Mouse (Mus musculus): ENCODE measurements around the gene Zmat5. TPM values are rescaled to one million over a fixed set of nuclear protein-coding genes. Genes with fewer than 3 reads are reported as not detected.

Zmat5 gene
- polyA plus RNA-seq, 1 experiment from 2014 or later, result 76.5 TPM

- Histone ChIP-seq H3K36me3 (ENCODE audit: control insufficient read depth, insufficient read depth, low read length) (no peaks in the 10 kb centered on the region), H3K4me3 (ENCODE audit: low read length) (no peak overlapping the region), H3K4me1 (replicated peaks; ENCODE audit: control insufficient read depth, insufficient read depth, low read length) (no peaks in the 10 kb centered on the region), H3K4me2 (ENCODE audit: low read depth, low read length) (no peak overlapping the region), H3K27me3 (ENCODE audit: control insufficient read depth, insufficient read depth, low read depth, low read length) (no peaks in the 10 kb centered on the region), H3K9me3 (ENCODE audit: control insufficient read depth, low read length) (no peaks in the 10 kb centered on the region), H3K27ac (ENCODE audit: low read length) (no peak overlapping the region), H3K9ac (ENCODE audit: low read length) (no peak overlapping the region)
- WGBS, result 79% methylated on average over 4 of the region's 4 CpGs
- ATAC-seq (ENCODE audit: low read depth), result no peak
Measured at GRCm38 (mm10) chr11:4768399-4768798, 63.9 kb downstream of the Zmat5 start.

- Histone ChIP-seq H3K27me3 (ENCODE audit: control insufficient read depth, insufficient read depth, low read depth, low read length) (no peaks in the 10 kb centered on the region), H3K4me3 (ENCODE audit: low read length) (no peak overlapping the region), H3K4me1 (replicated peaks; ENCODE audit: control insufficient read depth, insufficient read depth, low read length) (no peaks in the 10 kb centered on the region), H3K36me3 (ENCODE audit: control insufficient read depth, insufficient read depth, low read length) (no peaks in the 10 kb centered on the region), H3K9ac (ENCODE audit: low read length) (no peak overlapping the region), H3K9me3 (ENCODE audit: control insufficient read depth, low read length) (no peaks in the 10 kb centered on the region), H3K27ac (ENCODE audit: low read length) (no peak overlapping the region), H3K4me2 (ENCODE audit: low read depth, low read length) (no peak overlapping the region)
- 67% methylated on average over 7 of the region's 7 CpGs for WGBS
- no peak for ATAC-seq (ENCODE audit: low read depth)
Measured at GRCm38 (mm10) chr11:4769293-4769692, 64.8 kb downstream of the Zmat5 start.

DNA sequence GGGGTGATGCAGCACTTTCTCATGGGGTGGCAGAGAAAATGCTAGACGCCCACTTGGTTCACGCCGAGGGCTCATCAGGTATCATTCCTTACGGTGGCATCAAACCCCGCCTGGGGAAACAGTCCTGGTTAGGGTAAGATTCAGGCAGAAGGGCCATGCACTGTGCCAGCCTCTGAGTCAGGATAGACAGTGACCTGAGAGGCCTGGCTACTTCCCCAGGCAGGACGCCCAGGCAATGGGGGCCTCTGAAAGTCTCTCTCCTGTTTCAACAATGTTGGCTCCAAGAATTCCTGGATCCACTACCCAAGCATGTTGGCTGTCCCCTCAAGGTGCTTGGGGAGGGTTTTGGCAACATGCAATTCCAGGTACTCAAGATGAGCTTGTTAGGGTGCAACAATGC, 65.4 kb downstream of the Zmat5 start:
- Histone ChIP-seq H3K4me3 (ENCODE audit: low read length) (no peak overlapping the region), H3K27me3 (ENCODE audit: control insufficient read depth, insufficient read depth, low read depth, low read length) (no peaks in the 10 kb centered on the region), H3K9me3 (ENCODE audit: control insufficient read depth, low read length) (no peaks in the 10 kb centered on the region), H3K36me3 (ENCODE audit: control insufficient read depth, insufficient read depth, low read length) (no peaks in the 10 kb centered on the region), H3K4me2 (ENCODE audit: low read depth, low read length) (no peak overlapping the region), H3K9ac (ENCODE audit: low read length) (no peak overlapping the region), H3K27ac (ENCODE audit: low read length) (no peak overlapping the region), H3K4me1 (replicated peaks; ENCODE audit: control insufficient read depth, insufficient read depth, low read length) (no peaks in the 10 kb centered on the region)
- 91% methylated on average over 6 of the region's 6 CpGs for WGBS
- no peak for ATAC-seq (ENCODE audit: low read depth)

- Histone ChIP-seq H3K36me3 (ENCODE audit: control insufficient read depth, insufficient read depth, low read length) (peaks cover 3% of the 10 kb centered on the region; the same call in 1 of the 2 replicates), H3K9me3 (ENCODE audit: control insufficient read depth, low read length) (no peaks in the 10 kb centered on the region), H3K4me2 (ENCODE audit: low read depth, low read length) (no peak overlapping the region), H3K9ac (ENCODE audit: low read length) (no peak overlapping the region), H3K27ac (ENCODE audit: low read length) (no peak overlapping the region), H3K27me3 (ENCODE audit: control insufficient read depth, insufficient read depth, low read depth, low read length) (no peaks in the 10 kb centered on the region), H3K4me1 (replicated peaks; ENCODE audit: control insufficient read depth, insufficient read depth, low read length) (no peaks in the 10 kb centered on the region), H3K4me3 (ENCODE audit: low read length) (no peak overlapping the region)
- no peak for ATAC-seq (ENCODE audit: low read depth)
- WGBS, result 76% methylated on average over 7 of the region's 7 CpGs
Measured at GRCm38 (mm10) chr11:4771756-4772155, 67.3 kb downstream of the Zmat5 start.

GRCm38 (mm10) chr11:4772925-4773324, 68.4 kb downstream of the Zmat5 start:
- Histone ChIP-seq H3K27ac (ENCODE audit: low read length) (no peak overlapping the region), H3K4me2 (ENCODE audit: low read depth, low read length) (no peak overlapping the region), H3K9ac (ENCODE audit: low read length) (no peak overlapping the region), H3K9me3 (ENCODE audit: control insufficient read depth, low read length) (no peaks in the 10 kb centered on the region), H3K27me3 (ENCODE audit: control insufficient read depth, insufficient read depth, low read depth, low read length) (no peaks in the 10 kb centered on the region), H3K4me3 (ENCODE audit: low read length) (no peak overlapping the region), H3K36me3 (ENCODE audit: control insufficient read depth, insufficient read depth, low read length) (peaks cover 8% of the 10 kb centered on the region), H3K4me1 (replicated peaks; ENCODE audit: control insufficient read depth, insufficient read depth, low read length) (no peaks in the 10 kb centered on the region)
- no peak for ATAC-seq (ENCODE audit: low read depth)
- WGBS, result 34% methylated on average over 3 of the region's 3 CpGs

- no peak overlapping the region for H3K9ac ChIP-seq (ENCODE audit: low read length)
Measured at GRCm38 (mm10) chr11:4780927-4781326, 76.4 kb downstream of the Zmat5 start.

DNA sequence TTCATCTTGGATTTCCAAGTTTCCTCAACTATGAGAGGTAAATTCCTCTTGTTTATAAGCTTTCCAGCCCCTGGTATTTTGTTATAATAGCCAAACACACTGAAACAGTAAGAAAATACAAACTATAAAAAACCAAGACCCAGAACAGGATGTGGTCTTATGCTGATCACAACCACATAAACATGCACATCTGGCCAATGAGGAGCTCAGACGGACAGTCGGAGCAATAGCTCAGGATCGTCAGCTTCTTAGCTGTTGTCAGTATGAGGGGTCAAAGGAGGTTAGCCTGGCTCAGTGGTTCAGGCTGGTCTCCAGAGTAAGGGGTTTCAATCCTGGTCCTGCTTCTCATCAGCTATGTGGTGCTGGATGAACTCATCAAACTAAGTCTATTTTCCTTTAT, 78.6 kb downstream of the Zmat5 start:
- H3K27me3 ChIP-seq (ENCODE audit: control insufficient read depth, insufficient read depth, low read depth, low read length), result no peaks in the 10 kb centered on the region
- no peak overlapping the region for H3K4me3 ChIP-seq (ENCODE audit: low read length)
- H3K36me3 ChIP-seq (ENCODE audit: control insufficient read depth, insufficient read depth, low read length), result peaks cover 9% of the 10 kb centered on the region; the same call in 1 of the 2 replicates
- H3K9me3 ChIP-seq (ENCODE audit: control insufficient read depth, low read length), result no peaks in the 10 kb centered on the region
- H3K9ac ChIP-seq (ENCODE audit: low read length), result no peak overlapping the region
- no peak for ATAC-seq (ENCODE audit: low read depth)
- H3K27ac ChIP-seq (ENCODE audit: low read length), result no peak overlapping the region
- WGBS, result 72% methylated on average over 3 of the region's 3 CpGs
- no peaks in the 10 kb centered on the region for H3K4me1 ChIP-seq (replicated peaks; ENCODE audit: control insufficient read depth, insufficient read depth, low read length)
- H3K4me2 ChIP-seq (ENCODE audit: low read depth, low read length), result no peak overlapping the region

More at GRCm38 (mm10) chr11:4780927-4781326, 76.4 kb downstream of the Zmat5 start:
- no peak for ATAC-seq (ENCODE audit: low read depth)
- H3K27ac ChIP-seq (ENCODE audit: low read length), result no peak overlapping the region
- 76% methylated on average over 3 of the region's 3 CpGs for WGBS
- no peaks in the 10 kb centered on the region for H3K27me3 ChIP-seq (ENCODE audit: control insufficient read depth, insufficient read depth, low read depth, low read length)
- peaks cover 11% of the 10 kb centered on the region for H3K36me3 ChIP-seq (ENCODE audit: control insufficient read depth, insufficient read depth, low read length)
- H3K9me3 ChIP-seq (ENCODE audit: control insufficient read depth, low read length), result no peaks in the 10 kb centered on the region
- H3K4me3 ChIP-seq (ENCODE audit: low read length), result no peak overlapping the region
- no peaks in the 10 kb centered on the region for H3K4me1 ChIP-seq (replicated peaks; ENCODE audit: control insufficient read depth, insufficient read depth, low read length)
- no peak overlapping the region for H3K4me2 ChIP-seq (ENCODE audit: low read depth, low read length)

GRCm38 (mm10) chr11:4784629-4785142, 80.2 kb downstream of the Zmat5 start:
- no peak overlapping the region for H3K27ac ChIP-seq (ENCODE audit: low read length)
- H3K36me3 ChIP-seq (ENCODE audit: control insufficient read depth, insufficient read depth, low read length), result peaks cover 15% of the 10 kb centered on the region
- H3K9me3 ChIP-seq (ENCODE audit: control insufficient read depth, low read length), result no peaks in the 10 kb centered on the region
- no peak overlapping the region for H3K9ac ChIP-seq (ENCODE audit: low read length)
- peak; percentile 59; the same call in 1 of the 2 replicates for ATAC-seq (ENCODE audit: low read depth)
- no peaks in the 10 kb centered on the region for H3K4me1 ChIP-seq (replicated peaks; ENCODE audit: control insufficient read depth, insufficient read depth, low read length)
- 67% methylated on average over 5 of the region's 5 CpGs for whole genome bisulfite sequencing
- H3K4me2 ChIP-seq (ENCODE audit: low read depth, low read length), result no peak overlapping the region
- H3K4me3 ChIP-seq (ENCODE audit: low read length), result no peak overlapping the region
- no peaks in the 10 kb centered on the region for H3K27me3 ChIP-seq (ENCODE audit: control insufficient read depth, insufficient read depth, low read depth, low read length)

Measured in lung, embryonic 16.5 days (tissue).